Mouse (Mus musculus) cerebellum, postnatal 25 days (tissue): Measurements from ENCODE around the gene Stn1.
A peak's percentile ranks its signal among the peaks of the same experiment; 100 is the strongest.
"Not testable (repeated sequence)": the region's sequence is repeated elsewhere in the genome, so short reads cannot be mapped to it uniquely, and the experiment has no call there.

ENCODE experiments used
- DNase-seq, 2 experiments: peaks; one replicate each; pipeline ENCODE4 v3.0.0; 2021; ENCODE audit warnings: mixed read lengths in 2 of 2

Stn1 gene

DNA sequence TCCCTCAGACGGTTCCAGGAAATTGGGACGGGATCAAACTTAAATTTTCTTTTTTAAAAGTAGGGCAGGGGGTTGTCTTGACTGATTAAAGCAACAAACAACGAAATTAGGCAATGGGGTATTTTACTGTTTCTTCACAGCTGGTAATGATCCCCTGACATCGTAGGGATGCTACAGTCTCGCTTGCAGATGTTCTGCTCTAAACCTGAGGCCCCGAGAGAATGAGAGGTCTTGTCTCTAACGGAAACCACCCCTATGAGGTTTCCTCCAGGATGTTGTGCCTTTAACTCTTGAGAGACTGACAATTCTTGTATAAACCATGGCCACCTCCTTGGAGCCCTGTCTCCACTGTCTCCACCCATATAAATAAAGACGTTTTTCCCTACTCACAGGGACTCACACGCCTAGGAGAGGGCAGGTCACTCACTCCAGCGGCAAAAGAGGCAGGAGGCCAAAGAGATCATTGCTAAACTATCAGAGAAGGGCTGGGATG lies at the start of gene Stn1:
Gene Stn1 (minus strand): TSS at position 208 of the 493 bp plus-strand sequence.
- peak in 1 of 2 experiments; percentile 16 for DNase-seq

DNA sequence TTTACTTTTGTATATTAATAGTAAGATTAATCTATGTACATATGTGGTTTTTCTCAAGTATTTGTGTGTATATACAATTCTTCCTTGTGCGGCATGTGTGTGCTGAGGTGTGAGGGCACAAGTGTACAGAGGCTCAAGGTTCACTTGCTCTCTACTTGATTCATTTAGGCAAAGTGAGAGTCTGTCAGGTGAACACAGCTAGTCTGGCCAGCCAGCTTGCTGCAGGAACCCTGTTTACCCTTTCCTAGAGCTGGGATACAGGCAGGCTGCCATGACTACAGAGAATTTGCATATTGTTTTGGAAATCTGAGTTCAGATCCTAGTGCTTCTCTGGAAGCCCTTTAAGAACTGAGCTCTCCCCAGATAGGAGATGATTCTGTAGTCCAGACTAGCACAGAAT lies 49.7 kb upstream of the Stn1 start:
- DNase-seq, result peak in 1 of 2 experiments; percentile 11

- no peak for DNase-seq
Observed at GRCm38 (mm10) chr19:47585772-47586171, 48.5 kb upstream of the Stn1 start.

DNA sequence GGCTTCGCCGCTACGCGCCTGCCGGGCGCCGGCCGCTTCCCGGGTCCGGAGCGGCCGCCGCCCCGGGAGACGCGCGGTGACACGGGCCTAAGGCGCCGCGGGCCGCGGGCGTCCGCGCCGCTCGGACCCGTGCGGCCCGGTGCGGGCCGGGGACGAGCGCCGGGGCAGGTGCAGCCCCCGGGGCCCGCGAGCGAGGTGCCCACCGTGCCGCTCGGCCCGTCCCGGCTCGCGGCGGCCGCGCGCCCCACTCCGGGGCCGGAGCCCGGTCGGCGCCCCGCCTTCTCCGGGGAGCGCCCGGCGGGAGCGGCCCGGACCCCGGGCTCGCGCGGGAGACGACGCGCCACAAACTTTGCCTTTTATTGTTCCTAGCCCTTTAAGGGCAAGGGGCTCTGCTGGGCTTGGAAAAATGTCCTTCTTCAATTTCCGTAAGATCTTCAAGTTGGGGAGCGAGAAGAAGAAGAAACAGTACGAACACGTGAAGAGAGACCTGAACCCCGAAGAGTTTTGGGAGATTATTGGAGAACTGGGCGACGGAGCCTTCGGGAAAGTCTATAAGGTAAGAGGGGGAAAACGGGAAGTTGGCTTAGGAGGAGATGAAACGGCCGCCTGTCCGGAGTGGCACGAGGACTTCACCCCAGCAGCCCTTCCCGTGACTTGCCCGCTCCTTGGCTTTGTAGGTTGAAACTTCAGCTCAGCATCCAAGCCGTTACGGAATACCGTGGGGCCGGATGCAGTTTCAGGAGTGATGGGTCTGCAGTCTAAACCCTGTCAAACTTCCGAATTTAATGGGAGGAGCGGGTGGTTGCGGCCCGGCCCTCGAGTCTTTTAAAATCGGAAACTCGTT lies 42.7 kb upstream of the Stn1 start:
- DNase-seq, result peak; percentile 32 to 55

DNA sequence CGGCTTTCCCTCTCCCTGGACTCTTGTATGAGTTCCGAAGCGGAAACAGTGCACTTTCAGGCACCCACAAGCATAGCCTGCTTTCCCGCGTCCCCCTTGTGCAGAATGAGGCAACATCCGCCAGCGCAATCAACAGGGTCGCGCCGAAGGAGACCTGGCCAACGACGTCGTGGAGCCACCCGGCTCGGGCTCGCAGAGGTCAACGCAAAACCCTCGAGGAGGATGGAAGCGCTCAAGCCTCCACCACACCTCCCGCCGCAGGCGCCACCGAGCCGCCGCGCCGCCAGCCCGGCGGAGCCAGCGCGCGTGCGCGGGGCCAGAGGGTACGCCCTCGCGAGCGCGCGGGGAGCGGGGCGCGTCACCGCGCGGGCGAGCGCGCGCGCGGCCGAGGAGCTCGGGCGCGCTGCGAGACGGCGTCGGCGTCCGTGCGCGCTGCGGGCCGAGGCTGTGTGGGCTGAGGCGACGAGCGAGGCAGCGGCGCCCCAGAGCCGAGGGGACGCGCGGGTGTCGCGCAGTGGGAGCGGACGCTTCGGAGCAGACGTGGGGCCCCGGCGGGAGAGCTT lies 42.0 kb upstream of the Stn1 start, which contains the start of gene Slk:
Gene Slk (plus strand): TSS at position 454 of the 563 bp plus-strand sequence.
- peak; percentile 90 to 92 for DNase-seq

DNA sequence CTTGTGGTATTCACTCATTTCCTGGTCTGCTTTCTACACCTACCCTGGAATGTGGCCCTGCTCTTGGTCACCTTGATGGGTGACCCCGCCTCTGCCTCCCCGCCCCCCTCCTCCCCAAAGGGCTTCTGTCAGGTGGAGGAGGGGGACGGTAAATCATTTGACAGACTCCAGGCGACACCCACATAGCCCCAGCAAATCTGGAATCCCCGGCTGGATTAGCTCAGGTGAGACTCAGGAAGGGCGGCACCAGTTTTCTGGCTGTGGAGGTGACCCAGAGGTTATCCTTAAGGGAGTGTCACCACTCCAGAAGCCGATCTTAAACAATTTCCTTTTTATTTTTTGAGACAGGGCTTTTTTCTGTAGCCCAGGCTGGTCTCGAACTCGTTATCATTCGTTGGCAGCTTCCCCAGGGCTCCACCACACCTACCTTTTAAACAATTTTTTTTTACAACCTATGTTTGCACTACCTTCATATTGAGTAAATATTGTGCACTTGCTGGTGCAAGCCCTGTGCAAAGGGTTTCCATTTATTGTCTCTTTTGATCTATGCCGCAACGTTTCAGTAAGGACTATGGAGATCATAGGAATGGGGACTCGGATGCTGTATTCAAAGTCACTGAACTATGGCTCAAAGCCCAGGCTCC lies 41.4 kb upstream of the Stn1 start:
- DNase-seq, result peak; percentile 9 to 22

- DNase-seq, result no peak
Observed at GRCm38 (mm10) chr19:47573718-47574117, 36.4 kb upstream of the Stn1 start.

GRCm38 (mm10) chr19:47571981-47572380 lies 34.7 kb upstream of the Stn1 start:
- DNase-seq, result not testable (repeated sequence)

DNA sequence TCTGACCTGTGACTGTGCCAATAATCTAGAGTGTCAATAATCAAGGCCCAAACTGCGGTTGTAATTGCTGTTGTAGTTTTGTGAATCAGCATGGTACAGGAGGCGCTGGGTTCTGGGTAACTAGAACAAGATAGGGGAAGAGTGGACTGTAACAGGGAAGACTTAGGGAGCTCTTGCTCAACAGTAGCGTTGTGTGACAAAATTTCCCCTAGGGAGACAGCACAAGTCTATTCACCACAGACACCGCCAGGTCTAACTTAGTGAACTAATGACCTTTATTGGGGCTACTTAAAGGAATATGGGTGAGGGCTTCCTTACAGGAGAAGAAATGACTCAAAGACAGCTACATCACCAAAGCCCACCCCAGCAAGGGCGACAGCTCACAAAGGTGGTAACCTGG lies 32.7 kb upstream of the Stn1 start:
- no peak for DNase-seq

GRCm38 (mm10) chr19:47565994-47566393 lies 28.7 kb upstream of the Stn1 start:
- DNase-seq, result no peak

DNA sequence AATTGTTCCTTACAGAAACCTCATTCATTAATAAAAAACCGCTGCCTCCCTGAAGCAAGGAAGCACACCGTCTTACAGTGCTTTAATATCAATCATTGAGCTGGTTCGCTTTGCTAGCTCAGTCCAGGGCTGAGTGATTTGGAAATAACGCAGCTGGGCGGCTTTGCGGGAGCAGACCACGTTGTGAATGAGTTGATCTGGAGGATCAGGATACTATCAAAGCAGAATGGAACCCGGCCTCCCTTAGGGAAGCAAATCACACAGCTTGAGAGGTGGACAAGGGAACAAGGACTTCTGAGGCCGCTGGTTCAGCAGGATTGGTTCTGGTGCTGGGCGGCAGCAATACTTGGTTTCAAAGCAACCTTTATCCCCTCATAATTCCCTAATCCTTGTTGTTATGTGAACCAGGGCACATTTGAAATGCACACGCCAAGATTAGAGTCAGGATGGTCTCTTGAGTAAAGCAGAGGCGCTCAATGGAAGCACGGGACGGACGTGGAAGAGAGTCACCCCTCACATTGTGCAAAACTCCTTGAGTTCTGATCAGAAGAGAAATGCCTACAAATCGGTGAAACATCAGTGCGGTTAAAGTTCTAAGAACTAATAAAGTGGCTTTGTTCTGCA lies 27.8 kb upstream of the Stn1 start:
- no peak for DNase-seq

DNA sequence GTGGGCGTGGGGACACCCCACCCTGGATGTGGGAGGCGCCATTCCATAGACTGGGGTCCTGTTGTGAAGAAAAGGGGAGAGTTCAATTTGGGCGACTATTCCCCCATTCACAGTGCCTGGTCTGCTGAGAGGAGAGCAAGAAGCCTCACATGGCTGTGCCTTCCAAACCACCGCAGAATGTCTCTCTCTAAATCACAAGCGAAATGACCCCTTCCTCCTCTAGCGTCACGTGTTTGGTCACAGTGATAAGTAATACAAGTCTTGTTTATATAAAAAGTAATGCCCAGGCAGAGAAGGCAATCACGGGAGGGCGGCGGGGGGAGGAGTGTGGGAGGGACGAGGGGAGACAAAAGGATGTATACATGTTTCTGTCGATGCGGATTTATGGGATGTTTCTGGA lies 26.4 kb upstream of the Stn1 start:
- no peak for DNase-seq

- no peak for DNase-seq
Observed at GRCm38 (mm10) chr19:47561996-47562441, 24.7 kb upstream of the Stn1 start.

DNA sequence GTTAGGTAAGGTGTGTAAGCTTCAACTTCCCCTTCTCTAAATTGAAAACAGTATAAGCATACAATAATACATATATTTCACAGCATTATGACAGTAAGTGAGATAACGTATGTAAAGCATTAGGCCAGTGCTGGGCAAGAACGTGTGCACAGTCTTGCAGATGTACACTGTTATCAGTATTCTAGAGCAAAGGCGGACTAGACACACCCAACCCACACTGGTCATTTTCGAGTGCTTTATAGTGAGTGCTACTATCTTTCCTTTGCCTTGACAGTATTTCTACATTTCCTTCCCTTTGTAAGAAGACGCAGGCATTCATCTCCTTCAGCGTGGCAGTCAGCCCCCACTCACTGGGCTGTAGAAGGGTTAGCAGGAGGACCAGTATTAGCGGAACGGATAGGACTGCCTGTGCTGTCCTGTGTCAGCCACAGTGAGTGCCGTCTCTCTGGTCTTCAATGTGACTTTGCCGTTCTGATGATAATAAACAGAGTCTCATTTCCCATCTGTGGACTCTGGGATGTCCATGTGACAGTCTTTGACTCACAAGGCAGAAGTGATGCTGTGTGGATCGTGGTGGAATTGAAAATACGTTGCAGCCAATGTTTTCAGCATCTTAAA lies 23.3 kb upstream of the Stn1 start:
- DNase-seq, result no peak

GRCm38 (mm10) chr19:47559751-47560512 lies 22.6 kb upstream of the Stn1 start:
- DNase-seq, result peak; percentile 12 to 30

DNA sequence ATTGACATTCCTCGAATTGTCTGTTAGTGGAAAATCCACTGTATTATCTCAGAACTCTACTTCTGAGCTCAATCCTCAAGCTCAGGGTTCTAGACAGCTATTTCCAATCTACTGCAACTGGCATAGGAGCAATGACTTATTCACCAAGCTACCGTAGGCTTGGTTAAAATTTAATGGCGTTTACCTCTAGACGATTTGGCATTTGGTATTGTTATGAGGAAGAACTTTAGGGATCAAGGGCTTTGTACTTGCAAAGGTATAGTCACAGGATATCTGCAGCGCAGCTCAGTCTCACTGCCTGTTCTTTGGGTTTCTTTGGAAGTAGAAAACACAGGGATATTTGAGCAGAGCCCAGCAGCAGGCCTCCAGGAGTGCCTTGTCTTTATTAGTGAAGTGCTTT lies 21.8 kb upstream of the Stn1 start:
- DNase-seq, result no peak

GRCm38 (mm10) chr19:47549584-47549983 lies 12.3 kb upstream of the Stn1 start:
- no peak for DNase-seq

- DNase-seq, result no peak
Observed at GRCm38 (mm10) chr19:47549174-47549573, 11.9 kb upstream of the Stn1 start.

DNA sequence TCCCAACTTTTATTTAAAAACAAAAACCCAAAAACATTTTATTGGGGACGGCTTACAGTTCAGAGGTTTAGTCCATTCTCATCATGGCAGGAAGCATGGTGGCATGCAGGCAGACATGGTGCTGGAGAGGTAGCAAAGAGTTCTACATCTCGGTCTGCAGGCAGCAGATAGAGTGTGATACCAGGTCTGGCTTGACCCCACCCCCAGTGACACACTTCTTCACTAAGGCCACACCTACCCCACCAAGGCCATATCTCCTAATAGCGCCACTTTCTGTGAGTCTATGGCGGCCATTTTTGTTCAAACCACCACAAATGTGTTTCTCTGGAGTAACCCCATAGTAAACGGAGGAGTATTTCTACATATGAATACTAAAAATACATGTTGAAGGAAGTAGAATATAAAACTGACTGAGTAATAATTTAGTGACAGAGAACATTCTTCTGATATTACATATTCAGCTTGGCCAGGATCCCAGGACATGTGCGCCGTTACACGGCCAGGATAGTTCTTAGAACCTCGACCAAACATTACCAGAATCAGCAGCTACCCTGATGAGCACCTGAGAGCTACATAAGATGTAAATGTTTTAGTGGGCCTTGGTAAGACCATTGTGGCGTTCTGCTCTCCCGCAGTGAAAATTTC lies 11.2 kb upstream of the Stn1 start:
- DNase-seq, result no peak

GRCm38 (mm10) chr19:47545528-47545927 lies 8.2 kb upstream of the Stn1 start:
- DNase-seq, result peak in 1 of 2 experiments; percentile 15

DNA sequence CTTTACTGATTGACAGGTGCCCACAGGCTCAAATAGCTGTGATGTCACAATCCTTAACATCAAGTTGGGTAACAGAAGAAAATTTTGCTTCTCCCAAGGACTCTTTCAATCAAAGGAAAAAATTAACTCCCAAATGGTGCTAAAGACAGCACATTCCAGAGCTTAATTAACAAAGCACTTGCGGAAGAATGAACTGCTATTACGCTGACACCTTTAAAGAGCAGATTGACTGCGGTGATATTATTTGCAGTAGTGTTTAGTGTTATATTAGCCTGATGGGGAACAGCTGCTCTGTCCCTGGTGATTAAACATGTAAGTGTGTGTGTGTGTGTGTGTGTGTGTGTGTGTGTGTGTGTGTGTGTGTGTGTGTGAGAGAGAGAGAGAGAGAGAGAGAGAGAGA lies 7.7 kb upstream of the Stn1 start:
- no peak for DNase-seq
